Mouse (Mus musculus) kidney, adult 2 months (tissue): Measurements from ENCODE around the gene Preb.

Source experiments
- CTCF ChIP-seq: fragments of 200-500 bp; conservative IDR thresholded peaks from 2 replicates; pipeline ENCODE4 v1.5.1; 2011; ENCODE audit warnings: low read depth, mild to moderate bottlenecking, control low read depth, low read length, moderate library complexity, mixed read lengths; ENCODE audit not compliant: insufficient read depth, insufficient read length
- POLR2A ChIP-seq: fragments of 200-500 bp; IDR thresholded peaks from one replicate; pipeline ENCODE4 v1.6.1; 2011; ENCODE audit warnings: low read depth, low read length, control low read depth

DNA sequence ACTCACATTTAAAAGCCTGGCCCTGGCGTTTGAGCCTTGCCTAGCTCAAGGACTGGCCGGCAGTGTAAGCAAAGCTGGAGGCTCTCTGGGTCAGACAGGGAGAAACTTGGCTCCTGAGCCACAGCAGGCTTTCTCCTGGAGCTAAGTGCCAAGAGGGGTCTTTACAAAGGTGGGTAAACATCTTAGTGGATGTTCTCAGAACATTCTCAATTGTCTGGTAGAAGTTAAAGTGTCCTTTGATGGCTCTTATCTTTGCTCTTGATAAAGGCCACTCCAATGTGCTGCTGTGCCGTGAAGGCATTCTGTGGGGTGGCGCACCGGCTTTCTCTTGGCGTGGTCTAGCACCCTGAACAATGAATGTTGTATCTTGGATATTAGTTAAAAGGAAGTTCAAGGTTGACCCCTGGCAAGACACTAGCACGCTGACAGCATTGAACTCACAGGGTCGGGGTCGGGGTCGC, 37.5 kb downstream of the Preb start:
- TF ChIP-seq POLR2A, result no peak
- no peak for TF ChIP-seq CTCF
